Mouse (Mus musculus) liver, postnatal 0 days (tissue): ENCODE results near the gene Irs2.

Source experiments
- CTCF ChIP-seq: sonication (generic); IDR thresholded peaks from 2 replicates; pipeline ENCODE4 v1.5.1; 2016; ENCODE audit warnings: antibody characterized with exemption, low read depth
- EP300 ChIP-seq: IDR thresholded peaks from 2 replicates; pipeline ENCODE4 v1.6.1; 2016; ENCODE audit warnings: antibody characterized with exemption, low read depth, mild to moderate bottlenecking

DNA sequence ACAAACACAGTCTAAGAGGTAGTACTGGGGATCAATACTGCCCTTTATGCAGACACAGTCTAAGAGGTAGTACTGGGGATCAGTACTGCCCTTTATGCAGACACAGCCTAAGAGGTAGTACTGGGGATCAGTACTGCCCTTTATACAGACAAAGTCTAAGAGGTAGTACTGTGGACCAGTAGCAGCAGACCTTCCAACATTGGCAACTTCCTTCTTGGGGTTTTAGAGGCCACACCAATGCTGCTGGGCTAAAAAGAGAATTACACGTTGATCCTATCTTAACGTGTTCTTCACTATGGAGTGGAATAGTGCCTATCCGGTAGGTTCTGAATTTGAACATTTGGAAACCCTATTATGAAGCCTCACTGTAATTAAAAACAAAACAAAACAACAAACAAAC lies 7.4 kb upstream of the Irs2 start:
- no peak for TF ChIP-seq CTCF
- no peak for TF ChIP-seq EP300
